In genomic region chr7:16031072-16031471, GRCm38 (mm10) we compare ENCODE assay signal across 15 mouse cellular contexts. TPM values are rescaled to one million over a fixed set of nuclear protein-coding genes. Genes with fewer than 3 reads are reported as not detected.
"Had no signal": no experiment of that assay in that cellular context is flagged by ENCODE, and none has a peak within 500 bp of the region (broad histone marks: within the 10 kb centered on the region; RNA-seq: fewer than 3 reads in every experiment).

No protein-coding gene starts in this region.

- H3K9ac ChIP-seq: limb, embryonic 12.5 days; liver, embryonic 13.5 days; neural tube, embryonic 13.5 days had no signal

- H3K4me2 ChIP-seq: limb, embryonic 12.5 days; liver, embryonic 13.5 days; neural tube, embryonic 13.5 days had no signal

- DNase-seq: kidney, adult 18-20 months; kidney, postnatal 10 days; kidney, postnatal 4 days; liver, embryonic 13.5 days; lung, adult 18-20 months; midbrain, embryonic 14.5 days; retina, postnatal 1 day; right cerebral cortex, postnatal 4 days; spleen, adult 18-20 months; thymus, adult 18-20 months; thymus, postnatal 14 days had no signal

- H3K36me3 ChIP-seq: liver, embryonic 13.5 days had no signal

- H3K27me3 ChIP-seq: limb, embryonic 12.5 days; liver, embryonic 13.5 days; neural tube, embryonic 13.5 days had no signal

- H3K4me3 ChIP-seq: left cerebral cortex, adult 2 months; limb, embryonic 12.5 days; liver, embryonic 13.5 days; midbrain, embryonic 10.5 days; neural tube, embryonic 13.5 days had no signal

- H3K4me1 ChIP-seq: limb, embryonic 12.5 days had no signal

- H3K9me3 ChIP-seq: limb, embryonic 12.5 days; liver, embryonic 13.5 days; neural tube, embryonic 13.5 days had no signal

- H3K27ac ChIP-seq: left cerebral cortex, adult 2 months; limb, embryonic 12.5 days; liver, embryonic 13.5 days; midbrain, embryonic 10.5 days; neural tube, embryonic 13.5 days had no signal

RNA-seq across cellular contexts. Expression of gene Zfp541, which starts 30.5 kb away (rescaled TPM):
- polyA plus RNA-seq: limb, embryonic 12.5 days; liver, embryonic 13.5 days; midbrain, embryonic 10.5 days had no signal
